In the genomic region with DNA sequence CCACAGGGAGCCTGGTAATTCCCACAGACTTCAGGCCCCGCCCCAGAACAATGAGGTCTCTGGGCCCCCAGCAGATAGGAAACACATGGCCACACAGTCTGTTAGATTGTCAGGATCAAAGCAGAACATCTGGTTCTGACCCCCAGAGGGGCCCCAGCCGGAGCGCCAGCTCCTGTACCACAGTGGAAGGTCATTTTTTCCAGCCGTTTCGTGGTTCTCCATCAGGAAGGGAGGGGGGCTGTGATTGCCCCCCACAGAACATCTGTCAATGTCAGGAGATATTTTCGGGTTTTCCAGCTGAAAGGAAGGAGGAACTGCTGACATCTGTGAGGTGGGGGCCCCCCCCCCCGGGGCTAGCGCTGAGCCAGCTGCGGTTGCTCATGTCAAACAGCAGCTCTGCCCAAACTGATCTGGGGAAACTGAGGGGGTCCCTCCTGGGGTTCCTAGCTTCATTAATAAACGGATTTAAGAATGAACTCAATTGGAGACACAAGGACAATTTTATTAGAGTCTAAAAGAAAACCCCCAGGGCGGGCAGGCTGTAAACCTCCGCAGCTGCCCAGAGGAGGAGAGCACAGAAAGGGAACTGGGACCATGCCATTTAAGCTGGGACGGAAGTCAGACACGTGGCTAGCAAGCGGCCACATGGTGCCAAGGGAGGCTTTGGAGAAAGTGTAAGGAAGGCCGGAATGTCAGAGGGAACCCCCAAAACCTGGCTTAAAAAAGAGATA, we compare ENCODE assay signal across 9 mouse cellular contexts. TPM values are rescaled to one million over a fixed set of nuclear protein-coding genes. Genes with fewer than 3 reads are reported as not detected.
A peak's percentile ranks its signal among the peaks of the same experiment; 100 is the strongest.
DNase-seq lines count a peak whose midpoint lies in the region; ATAC-seq and TF ChIP-seq lines count a peak whose summit lies in the region.
"Had no signal": no experiment of that assay in that cellular context is flagged by ENCODE, and none has a peak within 500 bp of the region (broad histone marks: within the 10 kb centered on the region; RNA-seq: fewer than 3 reads in every experiment).

No protein-coding gene starts in this region.

- H3K4me2 ChIP-seq in kidney, embryonic 16.5 days (replicated peaks; ENCODE audit: low read depth, low read length): peak overlapping the region; percentile 44
- peak overlapping the region; percentile 52 for H3K4me2 ChIP-seq in lung, embryonic 14.5 days
- peak overlapping the region; percentile 42 for H3K4me2 ChIP-seq in neural tube, embryonic 15.5 days
- H3K4me2 ChIP-seq in forebrain, postnatal 0 days (ENCODE audit: low read depth): no peak overlapping the region

- ATAC-seq in kidney, embryonic 16.5 days (ENCODE audit: low FRiP score, low TSS enrichment): peak; percentile 50
- ATAC-seq in erythroblast, adult 5-6 weeks (replicated peaks; ENCODE audit: low FRiP score, poor library complexity, severe bottlenecking): 0 out of 2 replicates have a peak, but pooled peaks have one; percentile 36
- peak; percentile 78 for ATAC-seq in lung, embryonic 14.5 days (ENCODE audit: insufficient read depth)
- no peak for ATAC-seq in neural tube, embryonic 15.5 days (ENCODE audit: low FRiP score)
- no peak for ATAC-seq in forebrain, postnatal 0 days

- WGBS in kidney, embryonic 16.5 days: 2% methylated on average over 16 of the region's 16 CpGs
- WGBS in hindbrain, embryonic 10.5 days: 21% methylated on average over 16 of the region's 16 CpGs
- WGBS in lung, embryonic 14.5 days: 5% methylated on average over 16 of the region's 16 CpGs
- WGBS in neural tube, embryonic 15.5 days: 2% methylated on average over 16 of the region's 16 CpGs
- WGBS in forebrain, postnatal 0 days: 20% methylated on average over 16 of the region's 16 CpGs

- H3K9me3 ChIP-seq in kidney, embryonic 16.5 days (ENCODE audit: low read length): no peaks in the 10 kb centered on the region
- no peaks in the 10 kb centered on the region for H3K9me3 ChIP-seq in hindbrain, embryonic 10.5 days
- no peaks in the 10 kb centered on the region for H3K9me3 ChIP-seq in lung, embryonic 14.5 days (ENCODE audit: low read depth, low read length)
- H3K9me3 ChIP-seq in neural tube, embryonic 15.5 days (replicated peaks): no peaks in the 10 kb centered on the region
- no peaks in the 10 kb centered on the region for H3K9me3 ChIP-seq in forebrain, postnatal 0 days (ENCODE audit: low read length)

- H3K4me3 ChIP-seq in kidney, embryonic 16.5 days (ENCODE audit: low read length): 0 out of 2 replicates have a peak overlapping the region, but pooled peaks have one; percentile 3
- H3K4me3 ChIP-seq in hindbrain, embryonic 10.5 days: peak overlapping the region; percentile 32
- H3K4me3 ChIP-seq in lung, embryonic 14.5 days (ENCODE audit: low read depth, low read length): peak overlapping the region; percentile 15
- H3K4me3 ChIP-seq in neural tube, embryonic 15.5 days (replicated peaks): no peak overlapping the region
- H3K4me3 ChIP-seq in forebrain, postnatal 0 days (ENCODE audit: low read depth, low read length): no peak overlapping the region

- peak overlapping the region; percentile 62 for H3K27ac ChIP-seq in kidney, embryonic 16.5 days (ENCODE audit: low read length)
- peak overlapping the region; percentile 76 for H3K27ac ChIP-seq in hindbrain, embryonic 10.5 days
- peak overlapping the region; percentile 82 for H3K27ac ChIP-seq in lung, embryonic 14.5 days (ENCODE audit: low read depth)
- H3K27ac ChIP-seq in neural tube, embryonic 15.5 days (replicated peaks): no peak overlapping the region
- H3K27ac ChIP-seq in forebrain, postnatal 0 days (ENCODE audit: low read depth, low read length): no peak overlapping the region

- peak overlapping the region; percentile 28 for H3K9ac ChIP-seq in kidney, embryonic 16.5 days (replicated peaks; ENCODE audit: low read length)
- H3K9ac ChIP-seq in lung, embryonic 14.5 days: peak overlapping the region; percentile 37
- H3K9ac ChIP-seq in neural tube, embryonic 15.5 days (replicated peaks): no peak overlapping the region
- H3K9ac ChIP-seq in forebrain, postnatal 0 days: no peak overlapping the region

- H3K36me3 ChIP-seq in kidney, embryonic 16.5 days (ENCODE audit: insufficient read depth, low read length): no peaks in the 10 kb centered on the region
- no peaks in the 10 kb centered on the region for H3K36me3 ChIP-seq in hindbrain, embryonic 10.5 days
- no peaks in the 10 kb centered on the region for H3K36me3 ChIP-seq in lung, embryonic 14.5 days (ENCODE audit: insufficient read depth)
- no peaks in the 10 kb centered on the region for H3K36me3 ChIP-seq in neural tube, embryonic 15.5 days
- H3K36me3 ChIP-seq in forebrain, postnatal 0 days (ENCODE audit: insufficient read depth): no peaks in the 10 kb centered on the region

- no peak for TF ChIP-seq CTCF in lung, embryonic 14.5 days (IDR thresholded peaks at IDR 0.05; ENCODE audit: low read depth)
- no peak for TF ChIP-seq CTCF in forebrain, postnatal 0 days (IDR thresholded peaks at IDR 0.05; ENCODE audit: low read depth)

- H3K27me3 ChIP-seq in kidney, embryonic 16.5 days (ENCODE audit: insufficient read depth, low read length): no peaks in the 10 kb centered on the region
- H3K27me3 ChIP-seq in hindbrain, embryonic 10.5 days (ENCODE audit: insufficient read depth, poor library complexity, severe bottlenecking): peaks cover 7% of the 10 kb centered on the region
- no peaks in the 10 kb centered on the region for H3K27me3 ChIP-seq in lung, embryonic 14.5 days (ENCODE audit: insufficient read depth, low read length)
- H3K27me3 ChIP-seq in neural tube, embryonic 15.5 days (replicated peaks): no peaks in the 10 kb centered on the region
- no peaks in the 10 kb centered on the region for H3K27me3 ChIP-seq in forebrain, postnatal 0 days (ENCODE audit: insufficient read depth, low read length)

- H3K4me1 ChIP-seq in kidney, embryonic 16.5 days (ENCODE audit: insufficient read depth, low read length): peaks cover 20% of the 10 kb centered on the region
- H3K4me1 ChIP-seq in hindbrain, embryonic 10.5 days (replicated peaks): peaks cover 32% of the 10 kb centered on the region
- H3K4me1 ChIP-seq in lung, embryonic 14.5 days (ENCODE audit: insufficient read depth): peaks cover 7% of the 10 kb centered on the region
- peaks cover 19% of the 10 kb centered on the region for H3K4me1 ChIP-seq in neural tube, embryonic 15.5 days
- H3K4me1 ChIP-seq in forebrain, postnatal 0 days (ENCODE audit: insufficient read depth): no peaks in the 10 kb centered on the region

- DNase-seq in kidney, adult 8-10 months: no peak
- peak; percentile 71 for DNase-seq in hindbrain, embryonic 10.5 days (ENCODE audit: low spot score)
- peak; percentile 83 for DNase-seq in lung, embryonic 14.5 days
- no peak for DNase-seq in forebrain, postnatal 0 days
- no peak for DNase-seq in right cerebral cortex, postnatal 10 days (ENCODE audit: low spot score in 2 of 2)

RNA-seq across cellular contexts. Expression of gene Rcc2, which starts 16.0 kb away (rescaled TPM):
- 19.5 and 21.0 TPM in 2 replicates for polyA plus RNA-seq in kidney, embryonic 16.5 days (2015; fragmentation: Nextera tagmentation; extraction: Ambion mirVana)
- 10.6 and 17.8 TPM in 2 replicates for total RNA-seq in erythroblast, adult 5-6 weeks (2015; ENCODE audit: low replicate concordance)
- total RNA-seq in erythroblast, adult 5-6 weeks (2017; ENCODE audit: low replicate concordance): 21.0 and 24.1 TPM in 2 replicates
- polyA plus RNA-seq in hindbrain, embryonic 10.5 days (2016; fragmentation: Nextera tagmentation; extraction: Ambion mirVana): 33.9 and 37.5 TPM in 2 replicates
- polyA plus RNA-seq in lung, embryonic 14.5 days (2014; fragmentation: Nextera tagmentation; extraction: Ambion mirVana): 54.9 and 62.8 TPM in 2 replicates
- 16.7 and 16.8 TPM in 2 replicates for polyA plus RNA-seq in neural tube, embryonic 15.5 days (2015; fragmentation: Nextera tagmentation; extraction: Ambion mirVana)
- 55.2 and 62.3 TPM in 2 replicates for total RNA-seq in forebrain, postnatal 0 days (2014; rRNA removed)
- polyA plus RNA-seq in forebrain, postnatal 0 days (2015; fragmentation: Nextera tagmentation; extraction: Ambion mirVana): 20.3 and 20.8 TPM in 2 replicates

RNA-seq across cellular contexts. Expression of gene Arhgef10l, which starts 18.5 kb away (rescaled TPM):
- 25.4 and 27.7 TPM in 2 replicates for polyA plus RNA-seq in kidney, embryonic 16.5 days (2015; fragmentation: Nextera tagmentation; extraction: Ambion mirVana)
- total RNA-seq in erythroblast, adult 5-6 weeks (2015; ENCODE audit: low replicate concordance): 1.5 and 7.3 TPM in 2 replicates
- total RNA-seq in erythroblast, adult 5-6 weeks (2017; ENCODE audit: low replicate concordance): 2.6 and 4.5 TPM in 2 replicates
- 23.7 and 32.3 TPM in 2 replicates for polyA plus RNA-seq in hindbrain, embryonic 10.5 days (2016; fragmentation: Nextera tagmentation; extraction: Ambion mirVana)
- 13.5 and 16.1 TPM in 2 replicates for polyA plus RNA-seq in lung, embryonic 14.5 days (2014; fragmentation: Nextera tagmentation; extraction: Ambion mirVana)
- 23.6 and 26.4 TPM in 2 replicates for polyA plus RNA-seq in neural tube, embryonic 15.5 days (2015; fragmentation: Nextera tagmentation; extraction: Ambion mirVana)
- 52.5 and 59.0 TPM in 2 replicates for total RNA-seq in forebrain, postnatal 0 days (2014; rRNA removed)
- 13.8 and 16.5 TPM in 2 replicates for polyA plus RNA-seq in forebrain, postnatal 0 days (2015; fragmentation: Nextera tagmentation; extraction: Ambion mirVana)

RNA-seq across cellular contexts. Expression of gene Padi6, which starts 58.1 kb away (rescaled TPM):
- polyA plus RNA-seq in kidney, embryonic 16.5 days (2015; fragmentation: Nextera tagmentation; extraction: Ambion mirVana): not detected in 2 replicates
- not detected in 2 replicates for total RNA-seq in erythroblast, adult 5-6 weeks (2015; ENCODE audit: low replicate concordance)
- not detected in 2 replicates for total RNA-seq in erythroblast, adult 5-6 weeks (2017; ENCODE audit: low replicate concordance)
- polyA plus RNA-seq in hindbrain, embryonic 10.5 days (2016; fragmentation: Nextera tagmentation; extraction: Ambion mirVana): 0.06 TPM in 1 of 2 replicates, not detected in the other
- not detected in 2 replicates for polyA plus RNA-seq in lung, embryonic 14.5 days (2014; fragmentation: Nextera tagmentation; extraction: Ambion mirVana)
- 0.65 TPM in 1 of 2 replicates, not detected in the other for polyA plus RNA-seq in neural tube, embryonic 15.5 days (2015; fragmentation: Nextera tagmentation; extraction: Ambion mirVana)
- total RNA-seq in forebrain, postnatal 0 days (2014; rRNA removed): 0.08 TPM in 1 of 2 replicates, not detected in the other
- 0.11 and 0.18 TPM in 2 replicates for polyA plus RNA-seq in forebrain, postnatal 0 days (2015; fragmentation: Nextera tagmentation; extraction: Ambion mirVana)
- total RNA-seq: liver, adult 2 months had no signal
- polyA plus RNA-seq: liver, adult 2 months had no signal

Comparison
In these comparisons a context has a peak if more than half of its experiments do, and no peak if none do; other contexts are left out.
1. ATAC-seq: peak in kidney, embryonic 16.5 days (single experiment), erythroblast, adult 5-6 weeks (single experiment) and lung, embryonic 14.5 days (single experiment); none in neural tube, embryonic 15.5 days (single experiment) and forebrain, postnatal 0 days (single experiment).
2. H3K27ac ChIP-seq: peak in kidney, embryonic 16.5 days (single experiment), hindbrain, embryonic 10.5 days (single experiment) and lung, embryonic 14.5 days (single experiment); none in neural tube, embryonic 15.5 days (single experiment) and forebrain, postnatal 0 days (single experiment).
3. H3K4me3 ChIP-seq: peak in kidney, embryonic 16.5 days (single experiment), hindbrain, embryonic 10.5 days (single experiment) and lung, embryonic 14.5 days (single experiment); none in neural tube, embryonic 15.5 days (single experiment) and forebrain, postnatal 0 days (single experiment).
4. H3K9ac ChIP-seq: peak in kidney, embryonic 16.5 days (single experiment) and lung, embryonic 14.5 days (single experiment); none in neural tube, embryonic 15.5 days (single experiment) and forebrain, postnatal 0 days (single experiment).
5. DNase-seq: peak in hindbrain, embryonic 10.5 days (single experiment) and lung, embryonic 14.5 days (single experiment); none in kidney, adult 8-10 months (0 of 2), forebrain, postnatal 0 days (single experiment) and right cerebral cortex, postnatal 10 days (0 of 2).